Mouse (Mus musculus) stomach, postnatal 0 days (tissue): ENCODE measurements around the gene St8sia2. TPM values are rescaled to one million over a fixed set of nuclear protein-coding genes. Genes with fewer than 3 reads are reported as not detected.

Experiments
- ATAC-seq: fragments of 200-750 bp; cut with Nextera tagmentation; 2 replicates; pipeline ENCODE4 v1.8.0; 2017; ENCODE audit not compliant: low FRiP score, low TSS enrichment
- DNase-seq: peaks from one replicate; pipeline ENCODE4 v3.0.0-alpha.2; 2016; ENCODE audit warnings: low spot score
- H3K27ac ChIP-seq: fragments of 300-500 bp; sonication (generic); replicated peaks from 2 replicates; pipeline ENCODE4 v1.5.1; 2014; ENCODE audit warnings: mild to moderate bottlenecking, control low read depth
- H3K27me3 ChIP-seq: fragments of 300-500 bp; sonication (generic); 2 replicates; pipeline ENCODE4 v1.6.1; 2014; ENCODE audit warnings: low read length; ENCODE audit not compliant: control insufficient read depth, insufficient read depth
- H3K36me3 ChIP-seq: fragments of 300-500 bp; sonication (generic); 2 replicates; pipeline ENCODE4 v1.6.1; 2014; ENCODE audit warnings: low read length, mixed read lengths; ENCODE audit not compliant: control insufficient read depth, insufficient read depth
- H3K4me1 ChIP-seq: fragments of 300-500 bp; sonication (generic); replicated peaks from 2 replicates; pipeline ENCODE4 v1.6.1; 2014; ENCODE audit warnings: antibody characterized with exemption; ENCODE audit not compliant: control insufficient read depth, insufficient read depth
- H3K4me2 ChIP-seq: fragments of 300-500 bp; sonication (generic); replicated peaks from 2 replicates; pipeline ENCODE4 v1.6.1; 2014; ENCODE audit warnings: low read depth, mild to moderate bottlenecking, control low read depth, moderate library complexity
- H3K4me3 ChIP-seq: fragments of 300-500 bp; sonication (generic); 2 replicates; pipeline ENCODE4 v1.5.1; 2014; ENCODE audit warnings: low read depth, low read length, control low read depth
- H3K9ac ChIP-seq: fragments of 300-500 bp; sonication (generic); 2 replicates; pipeline ENCODE4 v1.6.1; 2014; ENCODE audit warnings: mild to moderate bottlenecking, low read length, control low read depth, mixed read lengths
- H3K9me3 ChIP-seq: fragments of 300-500 bp; sonication (generic); 2 replicates; pipeline ENCODE4 v1.6.1; 2016; ENCODE audit warnings: low read length; ENCODE audit not compliant: control insufficient read depth
- CTCF ChIP-seq: IDR thresholded peaks from 2 replicates; pipeline ENCODE4 v1.5.1; 2016; ENCODE audit warnings: antibody characterized with exemption, low read depth, mild to moderate bottlenecking, moderate library complexity
- EP300 ChIP-seq: optimal IDR thresholded peaks from 2 replicates; pipeline ENCODE3; 2016; ENCODE audit warnings: antibody characterized with exemption
- WGBS: fragments of 180-500 bp; shearing (Covaris S2); extraction: QIAGEN DNeasy Blood & Tissue Kit; methylation state at CpG from one replicate; pipeline ENCODE4 v1.1.7; 2014; 5-methylcytosine and 5-hydroxymethylcytosine counted together
- polyA plus RNA-seq: library from polyadenylated mRNA; unstranded; fragments of >200 nt; fragmentation: Nextera tagmentation; extraction: Ambion mirVana; gene quantifications from 2 replicates; pipeline ENCODE4 v1.2.1, GENCODE M21; 2015

The St8sia2 gene
- polyA plus RNA-seq, 1 experiment from 2014 or later, result 1.0 TPM

- no peak overlapping the region for H3K9ac ChIP-seq
- H3K4me2 ChIP-seq, result no peak overlapping the region
- WGBS, result 58% methylated on average over 2 of the region's 2 CpGs
- H3K27ac ChIP-seq, result no peak overlapping the region
- H3K27me3 ChIP-seq, result no peaks in the 10 kb centered on the region
- no peaks in the 10 kb centered on the region for H3K9me3 ChIP-seq
- TF ChIP-seq CTCF, result no peak
- no peak for TF ChIP-seq EP300
- H3K36me3 ChIP-seq, result no peaks in the 10 kb centered on the region
- no peak overlapping the region for H3K4me3 ChIP-seq
- ATAC-seq (no peak), DNase-seq (no peak)
- H3K4me1 ChIP-seq, result no peaks in the 10 kb centered on the region
Measured at GRCm38 (mm10) chr7:73935703-73936102, 77.8 kb downstream of the St8sia2 start.

GRCm38 (mm10) chr7:73933036-73933435 is 80.5 kb downstream of the St8sia2 start:
- 44% methylated on average over 3 of the region's 3 CpGs for WGBS
- no peak for TF ChIP-seq EP300
- TF ChIP-seq CTCF, result no peak

GRCm38 (mm10) chr7:73920921-73921485 is 92.5 kb downstream of the St8sia2 start:
- Histone ChIP-seq H3K4me1 (no peaks in the 10 kb centered on the region), H3K9me3 (no peaks in the 10 kb centered on the region), H3K27ac (no peak overlapping the region), H3K4me2 (no peak overlapping the region), H3K4me3 (no peak overlapping the region), H3K36me3 (no peaks in the 10 kb centered on the region), H3K27me3 (no peaks in the 10 kb centered on the region), H3K9ac (no peak overlapping the region)
- TF ChIP-seq EP300 (no peak), CTCF (no peak)
- DNase-seq (no peak), ATAC-seq (no peak)
- WGBS, result 70% methylated on average over 16 of the region's 16 CpGs

More at GRCm38 (mm10) chr7:73933036-73933435, 80.5 kb downstream of the St8sia2 start:
- no peaks in the 10 kb centered on the region for H3K27me3 ChIP-seq
- H3K27ac ChIP-seq, result no peak overlapping the region
- H3K4me3 ChIP-seq, result no peak overlapping the region
- ATAC-seq, result no peak
- no peaks in the 10 kb centered on the region for H3K4me1 ChIP-seq
- no peak overlapping the region for H3K4me2 ChIP-seq
- H3K36me3 ChIP-seq, result no peaks in the 10 kb centered on the region
- H3K9me3 ChIP-seq, result no peaks in the 10 kb centered on the region
- no peak overlapping the region for H3K9ac ChIP-seq
- DNase-seq, result no peak

GRCm38 (mm10) chr7:73917633-73918311 is 95.7 kb downstream of the St8sia2 start:
- no peak; the same call in 1 of the 2 replicates for ATAC-seq
- TF ChIP-seq CTCF, result no peak
- no peak for TF ChIP-seq EP300
- H3K27me3 ChIP-seq, result no peaks in the 10 kb centered on the region
- no peaks in the 10 kb centered on the region for H3K9me3 ChIP-seq
- 49% methylated on average over 9 of the region's 9 CpGs for WGBS
- no peak for DNase-seq
- no peak overlapping the region for H3K4me3 ChIP-seq
- no peak overlapping the region for H3K4me2 ChIP-seq
- H3K9ac ChIP-seq, result no peak overlapping the region
- H3K27ac ChIP-seq, result no peak overlapping the region
- no peaks in the 10 kb centered on the region for H3K36me3 ChIP-seq
- H3K4me1 ChIP-seq, result no peaks in the 10 kb centered on the region

GRCm38 (mm10) chr7:73911899-73912298 is 101.6 kb downstream of the St8sia2 start:
- Histone ChIP-seq H3K9ac (no peak overlapping the region), H3K4me2 (no peak overlapping the region), H3K9me3 (no peaks in the 10 kb centered on the region), H3K27ac (no peak overlapping the region), H3K4me1 (no peaks in the 10 kb centered on the region), H3K4me3 (no peak overlapping the region), H3K36me3 (no peaks in the 10 kb centered on the region), H3K27me3 (no peaks in the 10 kb centered on the region)
- DNase-seq (no peak), ATAC-seq (no peak)
- 40% methylated on average over 4 of the region's 4 CpGs for WGBS
- TF ChIP-seq CTCF (no peak), EP300 (no peak)

GRCm38 (mm10) chr7:73910843-73911242 is 102.6 kb downstream of the St8sia2 start:
- ATAC-seq, result no peak
- H3K4me3 ChIP-seq, result no peak overlapping the region
- H3K27ac ChIP-seq, result no peak overlapping the region
- TF ChIP-seq CTCF, result no peak
- TF ChIP-seq EP300, result no peak
- no peaks in the 10 kb centered on the region for H3K27me3 ChIP-seq
- H3K4me2 ChIP-seq, result no peak overlapping the region
- no peaks in the 10 kb centered on the region for H3K36me3 ChIP-seq
- H3K4me1 ChIP-seq, result no peaks in the 10 kb centered on the region
- no peak for DNase-seq
- no peaks in the 10 kb centered on the region for H3K9me3 ChIP-seq
- WGBS, result 93% methylated on average over 4 of the region's 4 CpGs
- H3K9ac ChIP-seq, result no peak overlapping the region
